Mouse (Mus musculus) gastrocnemius, adult 18-20 months (tissue): ENCODE measurements around the gene Mrpl43. TPM values are rescaled to one million over a fixed set of nuclear protein-coding genes. Genes with fewer than 3 reads are reported as not detected.

Experiments used
- DNase-seq: peaks from one replicate; pipeline ENCODE4 v3.0.0; 2021; ENCODE audit warnings: low spot score
- total RNA-seq, 2 experiments: library from RNA; stranded (reverse); gene quantifications; 2 replicates each; pipeline ENCODE4 v1.2.3; 2021

The Mrpl43 gene
- total RNA-seq, 2 experiments from 2014 or later, result 34.2 to 35.3 TPM

DNA sequence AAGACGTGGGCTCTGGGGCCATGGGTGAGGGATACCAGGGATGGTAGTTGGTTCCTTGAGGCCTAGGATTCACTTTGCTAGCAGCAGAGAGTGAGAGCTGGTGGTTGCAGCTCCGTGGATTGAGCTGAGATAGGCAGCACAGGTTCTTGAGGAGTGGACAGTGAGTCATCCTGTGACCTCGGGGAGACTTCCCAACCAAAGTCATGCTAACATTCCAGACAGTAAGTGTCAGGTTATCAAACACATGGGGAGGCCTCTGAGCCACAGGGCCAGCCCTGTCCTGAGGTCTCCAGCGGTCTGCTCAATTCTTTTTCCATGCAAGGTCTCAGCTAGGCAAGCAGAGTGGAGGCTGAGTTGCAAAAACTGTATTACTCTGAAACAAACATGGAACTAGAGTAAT is 4.4 kb upstream of the Mrpl43 start:
- no peak for DNase-seq

DNA sequence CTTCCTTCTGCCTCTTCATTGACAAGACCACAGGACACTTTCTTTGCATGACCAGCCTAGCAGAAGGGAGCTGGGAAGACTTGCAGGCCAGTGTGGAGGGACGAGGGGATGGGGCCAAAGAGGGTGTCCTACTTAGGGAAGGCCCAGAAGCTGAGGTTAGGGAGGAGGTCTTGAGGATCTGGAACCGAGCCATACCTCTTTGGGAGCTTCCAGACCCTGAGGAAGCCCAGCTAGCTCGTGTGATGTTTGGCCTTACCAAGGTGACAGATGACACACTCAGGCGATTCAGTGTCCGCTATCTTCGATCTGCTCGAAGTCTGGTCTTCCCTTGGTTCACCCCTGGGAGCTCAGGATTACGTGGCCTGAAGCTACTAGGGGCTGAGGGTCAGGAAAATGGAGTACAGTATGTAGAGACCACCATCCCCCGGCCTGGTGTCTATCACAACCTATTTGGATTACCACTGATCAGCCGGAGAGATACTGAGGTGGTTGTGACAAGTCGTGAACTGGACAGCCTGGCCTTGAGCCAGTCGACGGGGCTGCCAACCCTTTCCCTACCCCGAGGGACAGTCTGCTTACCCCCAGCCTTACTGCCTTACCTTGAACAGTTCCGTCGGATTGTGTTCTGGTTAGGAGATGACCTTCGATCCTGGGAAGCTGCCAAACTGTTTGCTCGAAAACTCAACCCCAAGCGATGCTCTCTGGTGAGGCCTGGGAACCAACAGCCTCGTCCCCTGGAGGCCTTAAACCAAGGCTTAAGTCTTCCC is 1.4 kb upstream of the Mrpl43 start:
- no peak for DNase-seq

DNA sequence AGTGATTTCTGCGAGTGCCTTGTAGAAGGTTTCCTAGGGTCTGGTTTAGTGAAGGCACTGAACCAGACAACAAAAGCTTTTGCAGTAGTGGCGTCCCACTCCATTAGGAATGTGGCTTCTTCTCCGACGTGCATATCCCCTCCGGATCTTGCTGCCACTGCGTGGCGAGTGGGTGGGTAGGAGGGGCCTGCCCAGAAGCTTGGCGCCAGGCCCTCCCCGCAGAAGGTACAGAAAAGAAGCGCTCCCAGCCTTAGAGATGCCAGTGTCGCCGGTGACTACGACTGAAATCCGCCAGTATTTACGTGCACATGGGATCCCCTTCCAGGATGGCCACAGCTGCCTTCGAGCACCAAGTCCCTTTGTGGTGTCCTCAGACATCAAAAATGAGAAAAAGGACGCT is 779 bp upstream of the Mrpl43 start:
- DNase-seq, result no peak

DNA sequence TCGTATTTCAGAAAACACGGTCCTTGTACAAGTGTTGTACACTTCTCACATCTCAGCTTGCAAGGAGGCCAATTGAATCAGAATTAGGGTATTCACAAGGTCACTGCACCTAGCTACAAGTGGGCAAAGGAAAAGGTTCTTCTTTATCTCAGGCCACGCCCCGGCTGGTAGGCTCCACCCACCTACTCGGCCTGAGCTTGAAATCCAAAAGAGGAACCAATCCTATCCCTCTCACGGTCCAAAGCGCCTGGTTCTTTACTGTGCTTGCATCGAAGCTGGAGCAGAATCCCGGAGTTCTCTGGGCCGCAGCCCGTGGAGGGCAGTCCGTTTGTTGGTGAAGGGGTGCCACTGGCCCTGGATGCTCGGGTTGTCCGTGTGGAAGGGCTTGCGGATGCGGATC is 798 bp downstream of the Mrpl43 start, which contains the start of gene Twnk:
Twnk (plus strand) TSS at position 220 of the 400 bp plus-strand sequence.
- DNase-seq, result no peak

DNA sequence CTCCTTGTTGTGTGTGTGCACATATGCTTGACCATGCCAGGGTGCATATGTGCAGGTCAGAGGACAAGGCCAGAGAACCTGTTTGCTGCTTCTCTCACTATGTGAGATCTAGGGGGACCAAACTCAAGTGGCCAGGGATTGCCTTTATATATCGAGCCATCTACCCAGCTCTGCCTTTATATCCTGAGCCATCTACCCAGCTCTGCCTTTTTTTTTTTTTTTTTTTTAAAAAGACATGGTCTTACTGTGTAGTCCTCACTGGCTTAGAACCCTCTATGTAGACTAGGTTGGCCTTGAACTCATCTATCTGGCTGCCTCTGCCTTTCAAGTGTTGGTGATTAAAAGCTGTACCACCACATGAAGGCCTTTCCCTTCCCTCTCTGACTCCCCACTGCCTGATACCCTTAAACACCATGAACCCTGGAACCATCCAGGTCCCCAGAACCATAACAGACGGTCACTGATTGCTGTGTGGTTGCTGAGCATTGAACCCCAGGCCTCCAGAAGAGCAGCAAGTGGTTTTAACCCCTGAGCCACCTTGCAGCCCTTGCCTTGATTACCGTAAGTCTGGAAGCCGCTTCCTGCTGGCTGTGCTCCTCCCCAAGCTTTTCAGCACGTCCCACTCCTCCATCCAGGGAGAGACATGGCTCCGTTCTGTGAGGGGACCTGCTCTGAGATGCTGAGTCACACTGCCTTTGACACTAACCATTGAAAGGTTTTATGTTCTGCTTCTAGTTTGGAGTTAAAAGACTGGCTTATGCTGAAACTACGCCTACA is 2.3 kb downstream of the Mrpl43 start:
- DNase-seq, result no peak

DNA sequence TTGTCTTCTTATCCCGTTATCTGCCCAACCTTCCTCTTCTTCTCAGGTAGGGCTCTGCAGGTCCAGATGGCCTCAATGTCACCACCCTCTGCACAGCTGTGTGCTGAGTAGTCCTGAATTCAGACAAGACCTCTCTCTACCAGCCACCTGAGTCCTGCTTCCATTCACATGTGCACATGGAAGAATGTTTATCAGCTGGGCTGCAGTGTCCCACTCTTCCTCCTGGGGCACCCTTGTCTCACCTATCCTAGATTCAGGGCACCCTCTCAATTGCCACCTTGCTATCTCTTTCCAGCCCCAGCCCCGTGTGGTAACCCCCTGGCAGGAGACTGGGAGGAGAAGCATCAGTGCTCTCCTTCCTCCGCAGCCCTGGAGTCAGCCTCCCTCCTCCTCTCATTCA is 3.9 kb downstream of the Mrpl43 start:
- DNase-seq, result no peak

DNA sequence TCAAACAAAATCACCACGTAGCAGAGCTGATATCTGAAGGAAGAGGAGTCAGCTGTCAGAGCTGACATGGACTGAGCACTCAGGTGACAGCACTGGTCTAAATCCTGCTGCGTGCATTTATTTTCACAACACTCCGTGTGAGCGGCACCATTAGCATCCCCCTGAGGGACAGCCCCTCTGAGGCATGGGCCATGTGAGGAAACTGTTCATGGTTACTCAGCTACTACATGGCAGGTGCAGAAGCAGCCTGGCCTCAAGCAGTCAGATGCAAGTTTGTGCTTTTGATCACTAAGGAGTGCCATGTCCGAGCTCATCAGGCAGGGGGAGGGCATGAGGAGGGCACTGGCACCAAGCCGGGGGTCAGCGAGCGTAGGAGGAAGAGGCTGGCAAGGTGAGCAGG is 6.6 kb downstream of the Mrpl43 start:
- no peak for DNase-seq

DNA sequence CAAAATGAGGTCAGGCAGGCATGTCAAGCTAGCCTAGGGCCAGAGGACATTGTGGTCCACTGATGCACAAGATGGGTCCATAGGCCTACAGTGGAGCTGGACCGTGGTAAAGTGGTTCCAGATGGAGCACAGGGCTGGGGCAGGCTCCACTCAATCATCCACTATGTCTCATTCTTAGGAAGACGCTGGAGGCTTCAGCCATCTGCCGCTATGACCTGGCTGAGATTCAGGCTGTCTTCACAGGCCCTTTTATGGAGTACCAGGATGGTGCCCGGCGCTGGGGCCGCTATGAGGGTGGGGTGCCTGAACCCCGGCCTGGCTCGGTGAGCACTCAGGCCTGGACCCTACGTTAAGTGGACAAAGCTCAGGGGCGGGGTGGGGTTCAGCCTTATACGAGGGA is 8.5 kb downstream of the Mrpl43 start:
- DNase-seq, result no peak

DNA sequence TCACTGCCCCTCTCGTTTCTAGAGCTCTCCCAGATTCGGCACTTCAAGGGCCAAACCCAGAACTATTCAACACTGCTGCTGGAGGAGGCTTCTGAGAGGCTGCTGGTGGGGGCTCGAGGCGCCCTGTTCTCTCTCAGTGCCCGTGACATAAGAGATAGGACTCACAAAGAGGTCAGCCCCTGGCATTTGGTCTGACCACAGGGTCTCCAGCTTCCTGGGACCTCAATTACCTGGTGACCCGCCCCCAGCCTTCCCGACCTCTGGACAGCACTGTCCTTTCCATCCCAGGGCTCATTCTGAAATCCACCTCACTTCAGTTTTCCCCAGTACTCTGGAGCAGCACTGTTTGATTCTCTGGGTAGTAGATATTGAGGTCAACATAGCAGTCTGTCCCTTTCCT is 13.5 kb downstream of the Mrpl43 start:
- no peak for DNase-seq

DNA sequence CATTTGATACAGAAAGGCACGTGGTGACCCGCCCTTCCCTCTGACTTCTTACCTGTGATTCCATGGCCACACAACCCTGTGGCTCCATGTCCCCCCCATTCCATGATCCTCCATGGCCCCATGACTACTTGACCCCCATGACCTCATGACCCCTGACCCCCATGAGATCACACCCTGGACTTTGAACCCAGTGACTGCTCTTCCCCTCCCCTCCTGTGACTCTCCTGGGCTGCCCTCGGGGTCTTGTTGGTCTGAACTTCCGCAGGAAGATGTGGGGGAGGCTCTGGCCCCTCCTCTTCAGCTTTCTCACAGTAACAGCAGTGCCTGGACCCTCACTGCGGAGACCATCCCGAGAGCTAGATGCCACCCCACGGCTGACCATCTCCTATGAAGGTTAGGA is 14.0 kb downstream of the Mrpl43 start:
- DNase-seq, result no peak

DNA sequence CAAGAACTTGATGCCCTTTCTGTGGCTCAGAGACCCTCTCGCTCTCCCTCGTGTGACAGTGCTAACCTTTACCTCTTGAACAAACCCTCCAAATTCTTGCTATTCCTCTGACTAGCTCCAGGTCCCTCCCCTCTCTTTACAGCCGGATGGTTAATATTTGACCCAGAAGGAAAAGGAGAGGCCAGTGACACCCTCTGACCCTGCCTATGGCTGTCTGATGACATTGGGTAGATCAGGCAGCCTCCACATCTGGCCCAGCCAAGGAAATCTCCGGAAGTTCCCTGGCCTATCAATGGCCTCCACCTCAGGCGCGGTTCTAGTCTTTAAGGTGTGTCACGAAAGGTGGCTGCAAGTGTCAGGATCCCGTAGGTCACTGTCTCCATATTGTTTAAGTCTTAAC is 15.2 kb downstream of the Mrpl43 start:
- DNase-seq, result no peak

DNA sequence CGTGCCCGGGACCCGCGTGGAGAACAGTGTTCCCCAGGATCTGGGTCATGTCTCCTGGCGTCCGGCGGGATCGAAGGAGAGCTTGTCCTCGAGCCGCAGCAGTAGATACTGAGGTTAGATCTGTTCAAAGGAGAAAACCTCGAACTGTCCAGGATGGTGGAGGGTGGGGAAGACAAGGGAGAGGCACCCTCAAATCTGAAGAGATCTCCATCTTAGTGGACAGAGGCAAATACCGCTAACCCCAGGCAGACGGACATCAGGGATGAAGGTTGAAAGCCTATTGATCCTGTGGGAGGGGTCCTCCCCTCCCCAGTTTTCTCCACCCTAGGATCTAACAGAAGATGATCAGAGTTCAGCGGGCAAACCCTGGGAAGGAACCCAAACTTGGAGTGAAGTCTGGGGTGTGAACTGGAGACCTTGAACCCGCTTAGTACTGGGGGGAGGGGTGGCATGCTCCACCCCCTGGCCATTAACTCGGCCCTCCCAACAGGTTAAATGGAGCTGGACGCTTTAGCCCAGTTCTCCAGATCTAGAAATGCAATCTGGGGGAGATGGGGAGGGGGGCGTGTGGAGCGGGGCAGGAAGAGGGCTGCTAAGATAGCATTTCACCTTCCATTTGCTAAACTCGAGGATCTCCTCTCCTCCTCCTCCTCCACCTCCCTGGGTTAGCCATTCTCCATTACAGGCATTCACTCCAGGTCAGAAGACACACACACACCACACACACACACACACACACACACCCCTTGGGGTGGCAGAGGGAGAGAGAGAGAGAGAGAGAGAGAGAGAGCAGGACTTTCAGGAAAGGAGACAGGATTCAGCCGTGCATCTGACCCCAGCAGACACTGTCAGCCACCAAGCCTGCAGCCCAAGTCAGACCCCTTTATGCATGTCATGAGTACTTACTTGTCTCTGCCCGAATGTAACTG is 16.4 kb downstream of the Mrpl43 start:
- DNase-seq, result no peak

DNA sequence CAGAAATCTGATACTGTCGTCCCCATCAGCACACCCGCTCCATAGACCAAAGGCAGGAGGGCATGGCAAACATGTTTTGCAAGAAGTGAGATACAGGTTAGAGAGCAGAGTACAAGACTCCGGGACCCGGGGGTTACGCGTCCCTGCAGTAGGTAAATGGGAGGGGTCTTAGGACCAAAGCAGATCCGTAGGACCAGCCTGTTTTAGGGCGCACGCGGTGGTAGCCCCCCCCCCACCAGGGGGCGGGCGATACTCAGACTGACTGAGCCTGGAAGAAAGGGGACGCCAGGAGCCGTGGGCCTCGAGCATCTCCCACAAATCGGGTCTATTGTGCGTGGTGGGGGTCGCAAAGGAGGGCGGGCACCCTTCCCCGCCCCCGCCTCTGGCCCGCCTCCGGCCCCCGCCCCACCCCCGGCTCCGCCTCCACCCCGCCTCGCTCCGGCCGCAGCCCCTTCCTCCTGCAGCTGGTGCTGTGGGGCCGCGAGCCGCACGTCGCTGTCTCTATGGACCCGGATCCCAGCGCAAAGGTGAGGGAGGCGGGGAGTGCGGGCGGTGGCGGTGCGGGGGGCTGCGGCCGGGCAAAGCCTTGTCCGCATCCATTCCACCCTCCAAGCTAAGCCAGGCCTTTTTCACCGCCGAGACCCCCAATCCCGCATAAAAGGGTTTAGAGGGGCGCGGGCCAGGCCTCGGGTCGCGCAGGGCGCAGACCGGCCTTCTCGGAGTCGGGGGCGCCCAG is 17.2 kb downstream of the Mrpl43 start, which contains the start of gene Sema4g:
Sema4g (plus strand) TSS at position 271 of the 736 bp plus-strand sequence.
- DNase-seq, result no peak

DNA sequence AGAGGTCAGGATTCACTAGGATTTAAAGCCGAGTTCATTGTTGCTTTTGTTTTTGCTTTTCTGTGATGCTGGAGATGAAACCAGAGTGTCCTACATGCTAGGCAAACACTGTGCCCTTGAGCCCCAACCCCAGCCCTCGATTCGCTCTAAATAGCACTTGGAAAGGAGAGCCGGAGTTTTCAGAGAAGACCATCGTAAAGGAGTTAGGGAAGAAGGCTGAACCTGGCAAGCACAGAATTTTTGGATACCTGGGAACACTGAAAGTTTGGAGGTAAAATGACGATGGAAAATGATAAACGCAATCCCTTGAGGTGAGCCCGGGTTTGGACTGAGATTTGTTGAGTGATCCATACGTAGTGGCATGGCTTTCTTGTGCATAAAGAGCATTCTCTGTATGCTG is 17.9 kb downstream of the Mrpl43 start:
- DNase-seq, result no peak

DNA sequence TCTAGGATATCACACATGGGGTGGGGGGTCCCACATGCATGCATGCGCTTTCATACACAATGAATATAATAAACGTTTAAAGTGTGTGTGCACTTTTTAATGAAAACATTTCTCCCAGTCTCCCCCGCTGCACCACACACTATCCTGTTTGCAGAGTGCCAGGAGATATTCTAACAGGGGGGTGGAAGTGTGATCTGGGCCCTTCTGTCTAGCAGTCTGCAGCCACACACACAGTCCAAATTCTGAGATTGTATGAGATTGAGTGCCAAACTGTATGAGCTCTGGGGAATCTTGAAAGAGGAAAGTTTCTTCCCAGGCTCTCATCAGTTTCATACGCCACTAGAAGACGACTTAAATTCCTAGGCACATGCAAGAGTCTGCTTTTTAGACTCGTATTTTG is 18.4 kb downstream of the Mrpl43 start:
- no peak for DNase-seq

DNA sequence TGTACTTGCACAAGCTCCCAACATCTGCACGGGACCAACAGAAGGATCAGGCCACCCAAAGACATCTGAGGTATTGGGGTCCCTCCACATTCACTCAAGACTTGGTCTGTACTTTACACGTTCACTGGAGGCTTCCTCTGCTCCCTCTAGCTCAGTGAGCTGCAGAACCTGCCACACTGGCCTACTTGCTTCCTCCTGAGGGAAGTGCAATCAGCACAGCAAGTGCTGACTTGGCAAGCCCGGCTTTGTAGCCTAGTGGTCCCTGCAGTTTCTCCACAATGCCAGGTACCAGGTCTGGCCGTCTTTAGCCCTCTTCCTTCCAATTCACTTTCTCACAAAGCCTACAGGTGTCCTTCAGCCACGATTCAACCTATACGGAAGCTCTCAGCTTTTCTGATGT is 19.2 kb downstream of the Mrpl43 start:
- no peak for DNase-seq

DNA sequence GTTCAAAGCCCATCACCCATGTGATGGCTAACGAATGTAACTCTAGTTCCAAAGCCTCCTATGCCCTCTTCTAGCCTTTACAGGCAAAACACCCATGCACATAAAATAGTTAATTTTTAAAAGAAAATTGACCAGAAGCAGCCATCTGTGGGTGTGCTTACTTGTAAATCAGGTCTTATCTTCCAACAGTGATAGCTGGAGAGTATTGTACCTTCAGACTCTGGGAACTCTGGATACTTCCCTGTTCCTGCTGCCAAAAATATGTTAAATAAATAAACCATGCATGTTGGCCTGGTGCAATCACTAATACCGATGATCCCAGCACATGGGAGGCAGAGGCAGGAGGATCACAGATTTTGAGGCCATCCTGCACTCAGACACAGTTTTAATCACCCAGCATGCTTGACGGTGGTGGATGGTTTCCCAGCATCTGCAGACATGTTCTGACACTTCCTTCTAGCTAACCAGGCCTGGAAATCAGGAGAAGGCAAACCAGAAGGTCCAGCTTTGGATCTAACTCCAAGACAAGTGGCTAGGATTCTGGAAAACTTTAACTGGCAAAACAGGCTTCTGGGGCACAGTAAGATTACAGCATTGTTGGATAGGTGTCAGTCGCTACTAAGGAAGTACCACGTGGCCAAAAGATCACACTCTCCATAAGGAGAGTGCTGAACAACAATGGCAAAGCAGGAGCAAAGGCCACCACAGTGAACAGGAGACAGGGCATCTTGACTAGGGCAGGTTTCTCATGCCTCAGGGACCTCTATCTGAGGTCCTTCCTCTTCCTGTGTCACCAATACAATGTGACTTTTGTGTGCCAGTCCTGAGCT is 20.9 kb downstream of the Mrpl43 start:
- DNase-seq, result no peak

DNA sequence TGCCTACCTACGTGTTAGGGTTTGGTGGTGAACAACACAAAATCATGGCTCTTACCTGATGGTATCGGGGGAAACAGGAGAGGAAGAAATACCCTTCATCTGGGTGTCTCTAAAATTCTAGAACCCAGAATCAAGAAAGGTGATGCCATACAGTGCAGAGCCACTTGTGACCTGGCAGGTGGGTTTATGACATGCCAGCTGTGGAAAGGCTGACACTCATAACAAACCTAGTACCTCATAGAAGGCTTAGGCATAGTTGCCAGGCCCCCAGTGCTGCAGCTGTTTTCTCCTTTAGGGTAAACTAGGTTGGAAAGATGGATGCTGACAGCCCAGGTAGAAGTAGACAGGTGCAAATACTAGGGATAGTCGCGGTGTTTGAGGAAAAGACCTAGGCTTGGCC is 21.8 kb downstream of the Mrpl43 start:
- DNase-seq, result no peak

DNA sequence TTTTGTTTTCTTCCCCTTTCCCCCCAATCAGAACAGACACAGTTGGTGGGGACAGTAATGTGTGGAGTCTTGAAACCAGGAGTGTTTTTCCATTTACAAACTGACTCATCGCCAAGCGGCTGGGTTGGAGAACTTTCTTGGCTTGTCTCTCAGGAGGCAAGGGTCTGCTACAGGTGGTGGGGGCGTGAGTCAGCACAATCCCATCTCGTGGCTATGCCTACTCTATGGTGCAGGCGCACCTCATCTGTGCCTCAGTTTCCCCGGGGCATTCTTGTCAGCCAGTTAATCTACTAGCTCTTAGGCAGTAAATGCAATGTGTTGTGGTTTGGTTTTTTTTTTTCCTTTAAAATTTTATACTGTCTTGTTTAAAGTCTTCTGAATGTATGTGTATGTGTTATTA is 22.9 kb downstream of the Mrpl43 start:
- DNase-seq, result no peak

DNA sequence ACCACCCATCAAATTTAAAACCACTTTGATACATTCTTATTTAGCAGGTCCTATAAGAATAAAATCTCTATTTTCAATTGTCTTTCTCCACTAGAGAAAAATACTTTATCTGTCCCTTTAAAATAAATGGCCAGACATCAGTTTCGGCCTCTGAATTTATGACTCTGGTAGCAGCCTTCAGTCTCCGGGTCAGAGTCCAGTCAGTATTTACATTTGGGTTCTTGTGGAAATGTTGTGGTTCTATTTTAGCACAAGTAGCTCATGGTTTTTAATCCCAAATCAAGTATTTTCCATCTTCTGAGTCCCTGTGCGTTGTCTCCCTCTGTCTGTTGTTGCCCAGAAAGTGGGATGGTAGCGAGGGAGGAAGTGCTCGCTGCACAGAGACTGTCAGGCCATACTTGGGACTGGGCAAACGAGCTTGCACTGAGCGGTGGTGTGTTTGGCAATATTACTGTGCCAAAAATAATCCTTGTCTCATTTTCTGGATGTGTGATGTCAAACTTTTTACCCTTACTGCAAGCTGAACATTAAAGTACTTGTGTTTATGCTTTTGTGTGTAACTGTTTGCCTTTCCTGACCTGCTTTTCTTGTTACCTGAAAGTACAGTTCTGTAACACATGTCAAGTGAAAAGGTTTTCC is 23.6 kb downstream of the Mrpl43 start:
- no peak for DNase-seq
